Mouse (Mus musculus): Measurements from ENCODE around the gene Shbg. TPM values are rescaled to one million over a fixed set of nuclear protein-coding genes. Genes with fewer than 3 reads are reported as not detected.

The Shbg gene
- polyA plus RNA-seq (2014; fragmentation: Nextera tagmentation; extraction: Ambion mirVana), result 0.17 TPM in 1 of 2 replicates, not detected in the other

GRCm38 (mm10) chr11:69617805-69618204 lies at the start of gene Shbg:
Gene Shbg, minus strand, starts transcription at chr11:69617905.
- Histone ChIP-seq H3K4me2 (replicated peaks; ENCODE audit: low read depth, low read length) (no peak within 1 kb of the TSS), H3K36me3 (ENCODE audit: control insufficient read depth, insufficient read depth, low read length) (no peaks in the 10 kb centered on the region), H3K4me3 (ENCODE audit: low read depth, low read length) (no peak within 1 kb of the TSS), H3K4me1 (replicated peaks; ENCODE audit: control insufficient read depth, insufficient read depth, low read length) (peaks cover 3% of the 10 kb centered on the region; the same call in 1 of the 2 replicates), H3K9ac (ENCODE audit: low read depth, low read length) (no peak within 1 kb of the TSS), H3K27me3 (ENCODE audit: control insufficient read depth, insufficient read depth, low read length) (no peaks in the 10 kb centered on the region), H3K9me3 (ENCODE audit: control insufficient read depth, low read length) (no peaks in the 10 kb centered on the region), H3K27ac (ENCODE audit: low read depth, low read length) (no peak within 1 kb of the TSS)
- DNase-seq (ENCODE audit: low spot score) (no peak), ATAC-seq (ENCODE audit: low FRiP score) (no peak)
- 78% methylated on average over 5 of the region's 5 CpGs for WGBS

GRCm38 (mm10) chr11:69666665-69667005 lies 48.9 kb upstream of the Shbg start:
- H3K9ac ChIP-seq (ENCODE audit: low read depth, low read length), result no peak overlapping the region
- no peaks in the 10 kb centered on the region for H3K27me3 ChIP-seq (ENCODE audit: control insufficient read depth, insufficient read depth, low read length)

GRCm38 (mm10) chr11:69665961-69666664 lies 48.4 kb upstream of the Shbg start, which contains the start of gene Cd68:
Gene Cd68, minus strand, starts transcription at chr11:69666153.
- peak; percentile 39 for DNase-seq (ENCODE audit: low spot score)
- H3K4me3 ChIP-seq (ENCODE audit: low read depth, low read length), result 0 out of 2 replicates have a peak within 1 kb of the TSS, but pooled peaks have one; percentile 6

More at GRCm38 (mm10) chr11:69666665-69667005, 48.9 kb upstream of the Shbg start:
- H3K4me3 ChIP-seq (ENCODE audit: low read depth, low read length), result no peak overlapping the region
- H3K9me3 ChIP-seq (ENCODE audit: control insufficient read depth, low read length), result no peaks in the 10 kb centered on the region
- peaks cover 4% of the 10 kb centered on the region; the same call in 1 of the 2 replicates for H3K4me1 ChIP-seq (replicated peaks; ENCODE audit: control insufficient read depth, insufficient read depth, low read length)
- no peak overlapping the region for H3K27ac ChIP-seq (ENCODE audit: low read depth, low read length)
- ATAC-seq (ENCODE audit: low FRiP score), result no peak
- H3K4me2 ChIP-seq (replicated peaks; ENCODE audit: low read depth, low read length), result no peak overlapping the region
- peaks cover 19% of the 10 kb centered on the region for H3K36me3 ChIP-seq (ENCODE audit: control insufficient read depth, insufficient read depth, low read length)
- no peak for DNase-seq (ENCODE audit: low spot score)
- WGBS, result 87% methylated on average over 3 of the region's 3 CpGs

GRCm38 (mm10) chr11:69665457-69665960 lies 47.8 kb upstream of the Shbg start:
- DNase-seq (ENCODE audit: low spot score), result no peak
- 82% methylated on average over 8 of the region's 9 CpGs for WGBS
- peaks cover 4% of the 10 kb centered on the region; the same call in 1 of the 2 replicates for H3K4me1 ChIP-seq (replicated peaks; ENCODE audit: control insufficient read depth, insufficient read depth, low read length)
- H3K27me3 ChIP-seq (ENCODE audit: control insufficient read depth, insufficient read depth, low read length), result no peaks in the 10 kb centered on the region
- 0 out of 2 replicates have a peak overlapping the region, but pooled peaks have one; percentile 13 for H3K27ac ChIP-seq (ENCODE audit: low read depth, low read length)
- H3K36me3 ChIP-seq (ENCODE audit: control insufficient read depth, insufficient read depth, low read length), result peaks cover 19% of the 10 kb centered on the region
- H3K9ac ChIP-seq (ENCODE audit: low read depth, low read length), result no peak overlapping the region
- H3K4me3 ChIP-seq (ENCODE audit: low read depth, low read length), result no peak overlapping the region
- H3K4me2 ChIP-seq (replicated peaks; ENCODE audit: low read depth, low read length), result no peak overlapping the region
- no peaks in the 10 kb centered on the region for H3K9me3 ChIP-seq (ENCODE audit: control insufficient read depth, low read length)
- ATAC-seq (ENCODE audit: low FRiP score), result no peak

More at GRCm38 (mm10) chr11:69665961-69666664, 48.4 kb upstream of the Shbg start, which contains the start of gene Cd68:
- H3K9ac ChIP-seq (ENCODE audit: low read depth, low read length), result no peak within 1 kb of the TSS
- 0 out of 2 replicates have a peak within 1 kb of the TSS, but pooled peaks have one; percentile 13 for H3K27ac ChIP-seq (ENCODE audit: low read depth, low read length)
- no peak within 1 kb of the TSS for H3K4me2 ChIP-seq (replicated peaks; ENCODE audit: low read depth, low read length)
- no peaks in the 10 kb centered on the region for H3K27me3 ChIP-seq (ENCODE audit: control insufficient read depth, insufficient read depth, low read length)
- H3K36me3 ChIP-seq (ENCODE audit: control insufficient read depth, insufficient read depth, low read length), result peaks cover 19% of the 10 kb centered on the region
- H3K4me1 ChIP-seq (replicated peaks; ENCODE audit: control insufficient read depth, insufficient read depth, low read length), result peaks cover 4% of the 10 kb centered on the region; the same call in 1 of the 2 replicates
- no peak for ATAC-seq (ENCODE audit: low FRiP score)
- 36% methylated on average over 7 of the region's 7 CpGs for WGBS
- H3K9me3 ChIP-seq (ENCODE audit: control insufficient read depth, low read length), result no peaks in the 10 kb centered on the region

GRCm38 (mm10) chr11:69664841-69665240 lies 47.1 kb upstream of the Shbg start:
- H3K4me2 ChIP-seq (replicated peaks; ENCODE audit: low read depth, low read length), result no peak overlapping the region
- no peak overlapping the region for H3K9ac ChIP-seq (ENCODE audit: low read depth, low read length)
- no peaks in the 10 kb centered on the region for H3K27me3 ChIP-seq (ENCODE audit: control insufficient read depth, insufficient read depth, low read length)
- H3K4me3 ChIP-seq (ENCODE audit: low read depth, low read length), result 0 out of 2 replicates have a peak overlapping the region, but pooled peaks have one; percentile 6
- no peak for ATAC-seq (ENCODE audit: low FRiP score)
- 95% methylated on average over 7 of the region's 7 CpGs for WGBS
- H3K36me3 ChIP-seq (ENCODE audit: control insufficient read depth, insufficient read depth, low read length), result peaks cover 19% of the 10 kb centered on the region
- no peaks in the 10 kb centered on the region for H3K9me3 ChIP-seq (ENCODE audit: control insufficient read depth, low read length)
- H3K27ac ChIP-seq (ENCODE audit: low read depth, low read length), result no peak overlapping the region
- no peak for DNase-seq (ENCODE audit: low spot score)
- peaks cover 4% of the 10 kb centered on the region; the same call in 1 of the 2 replicates for H3K4me1 ChIP-seq (replicated peaks; ENCODE audit: control insufficient read depth, insufficient read depth, low read length)

GRCm38 (mm10) chr11:69663795-69664194 lies 46.1 kb upstream of the Shbg start:
- no peak overlapping the region for H3K4me3 ChIP-seq (ENCODE audit: low read depth, low read length)

GRCm38 (mm10) chr11:69662967-69663671 lies 45.4 kb upstream of the Shbg start:
- WGBS, result 70% methylated on average over 13 of the region's 13 CpGs
- Histone ChIP-seq H3K9ac (ENCODE audit: low read depth, low read length) (peak overlapping the region; percentile 8; the same call in 1 of the 2 replicates), H3K4me2 (replicated peaks; ENCODE audit: low read depth, low read length) (peak overlapping the region; percentile 38), H3K36me3 (ENCODE audit: control insufficient read depth, insufficient read depth, low read length) (peaks cover 10% of the 10 kb centered on the region), H3K27me3 (ENCODE audit: control insufficient read depth, insufficient read depth, low read length) (no peaks in the 10 kb centered on the region), H3K9me3 (ENCODE audit: control insufficient read depth, low read length) (no peaks in the 10 kb centered on the region), H3K4me3 (ENCODE audit: low read depth, low read length) (peak overlapping the region; percentile 50; the same call in 1 of the 2 replicates), H3K27ac (ENCODE audit: low read depth, low read length) (peak overlapping the region; percentile 79), H3K4me1 (replicated peaks; ENCODE audit: control insufficient read depth, insufficient read depth, low read length) (peaks cover 4% of the 10 kb centered on the region; the same call in 1 of the 2 replicates)
- ATAC-seq (ENCODE audit: low FRiP score) (peak; percentile 28), DNase-seq (ENCODE audit: low spot score) (no peak)

More at GRCm38 (mm10) chr11:69663795-69664194, 46.1 kb upstream of the Shbg start:
- peaks cover 15% of the 10 kb centered on the region for H3K36me3 ChIP-seq (ENCODE audit: control insufficient read depth, insufficient read depth, low read length)
- peaks cover 4% of the 10 kb centered on the region; the same call in 1 of the 2 replicates for H3K4me1 ChIP-seq (replicated peaks; ENCODE audit: control insufficient read depth, insufficient read depth, low read length)
- H3K27ac ChIP-seq (ENCODE audit: low read depth, low read length), result peak overlapping the region; percentile 79; the same call in 1 of the 2 replicates
- 92% methylated on average over 6 of the region's 6 CpGs for WGBS
- no peak overlapping the region for H3K4me2 ChIP-seq (replicated peaks; ENCODE audit: low read depth, low read length)
- ATAC-seq (ENCODE audit: low FRiP score) (no peak), DNase-seq (ENCODE audit: low spot score) (no peak)
- H3K27me3 ChIP-seq (ENCODE audit: control insufficient read depth, insufficient read depth, low read length), result no peaks in the 10 kb centered on the region
- H3K9me3 ChIP-seq (ENCODE audit: control insufficient read depth, low read length), result no peaks in the 10 kb centered on the region
- H3K9ac ChIP-seq (ENCODE audit: low read depth, low read length), result no peak overlapping the region

GRCm38 (mm10) chr11:69662213-69662966 lies 44.7 kb upstream of the Shbg start, which contains the start of gene Mpdu1:
Gene Mpdu1, minus strand, starts transcription at chr11:69662642.
- Histone ChIP-seq H3K27me3 (ENCODE audit: control insufficient read depth, insufficient read depth, low read length) (no peaks in the 10 kb centered on the region), H3K4me3 (ENCODE audit: low read depth, low read length) (peak within 1 kb of the TSS; percentile 50), H3K4me1 (replicated peaks; ENCODE audit: control insufficient read depth, insufficient read depth, low read length) (peaks cover 4% of the 10 kb centered on the region; the same call in 1 of the 2 replicates), H3K9ac (ENCODE audit: low read depth, low read length) (peak within 1 kb of the TSS; percentile 67), H3K27ac (ENCODE audit: low read depth, low read length) (peak within 1 kb of the TSS; percentile 79), H3K36me3 (ENCODE audit: control insufficient read depth, insufficient read depth, low read length) (peaks cover 9% of the 10 kb centered on the region; the same call in 1 of the 2 replicates), H3K9me3 (ENCODE audit: control insufficient read depth, low read length) (no peaks in the 10 kb centered on the region), H3K4me2 (replicated peaks; ENCODE audit: low read depth, low read length) (peak within 1 kb of the TSS; percentile 38)
- ATAC-seq (ENCODE audit: low FRiP score) (peak; percentile 95), DNase-seq (ENCODE audit: low spot score) (peak; percentile 97)
- WGBS, result under 1% methylated on average over 48 of the region's 48 CpGs

Measured in hindbrain, embryonic 11.5 days (tissue).